Mouse (Mus musculus) kidney, embryonic 14.5 days (tissue): ENCODE results near the gene Fxyd3. TPM values are rescaled to one million over a fixed set of nuclear protein-coding genes. Genes with fewer than 3 reads are reported as not detected.
A peak's percentile ranks its signal among the peaks of the same experiment; 100 is the strongest.

Experiments
- ATAC-seq: fragments of 200-750 bp; cut with Nextera tagmentation; 2 replicates; pipeline ENCODE4 v1.8.0; 2017; ENCODE audit warnings: moderate number of reproducible peaks, mild to moderate bottlenecking, moderate TSS enrichment, moderate library complexity; ENCODE audit not compliant: low FRiP score, low TSS enrichment
- H3K27ac ChIP-seq: fragments of 300-500 bp; sonication (generic); 2 replicates; pipeline ENCODE4 v1.5.1; 2014; ENCODE audit warnings: low read depth, mild to moderate bottlenecking, low read length, moderate library complexity, mixed read lengths
- H3K27me3 ChIP-seq: fragments of 300-500 bp; sonication (generic); 2 replicates; pipeline ENCODE4 v1.6.1; 2014; ENCODE audit warnings: mild to moderate bottlenecking, low read length; ENCODE audit not compliant: control insufficient read depth, insufficient read depth
- H3K36me3 ChIP-seq: fragments of 300-500 bp; sonication (generic); 2 replicates; pipeline ENCODE4 v1.6.1; 2014; ENCODE audit warnings: low read length, mixed read lengths; ENCODE audit not compliant: control insufficient read depth, insufficient read depth
- H3K4me1 ChIP-seq: fragments of 300-500 bp; sonication (generic); 2 replicates; pipeline ENCODE4 v1.6.1; 2014; ENCODE audit warnings: low read length, mixed read lengths; ENCODE audit not compliant: control insufficient read depth, insufficient read depth
- H3K4me2 ChIP-seq: fragments of 300-500 bp; sonication (generic); replicated peaks from 2 replicates; pipeline ENCODE4 v1.6.1; 2014; ENCODE audit warnings: low read depth, mild to moderate bottlenecking, low read length
- H3K4me3 ChIP-seq: fragments of 300-500 bp; sonication (generic); 2 replicates; pipeline ENCODE4 v1.5.1; 2014; ENCODE audit warnings: mild to moderate bottlenecking, low read length
- H3K9ac ChIP-seq: fragments of 300-500 bp; sonication (generic); 2 replicates; pipeline ENCODE4 v1.6.1; 2014; ENCODE audit warnings: low read depth, mild to moderate bottlenecking, low read length, moderate library complexity
- H3K9me3 ChIP-seq: fragments of 300-500 bp; sonication (generic); 2 replicates; pipeline ENCODE4 v1.6.1; 2016; ENCODE audit warnings: low read length; ENCODE audit not compliant: control insufficient read depth
- WGBS: fragments of 180-500 bp; shearing (Covaris S2); extraction: QIAGEN DNeasy Blood & Tissue Kit; methylation state at CpG from one replicate; pipeline ENCODE4 v1.1.7; 2014; 5-methylcytosine and 5-hydroxymethylcytosine counted together
- polyA plus RNA-seq: library from polyadenylated mRNA; unstranded; fragments of >200 nt; fragmentation: Nextera tagmentation; extraction: Ambion mirVana; gene quantifications from 2 replicates; pipeline ENCODE4 v1.2.1, GENCODE M21; 2014

Fxyd3 gene
- polyA plus RNA-seq, 1 experiment from 2014 or later = 13.4 TPM

DNA sequence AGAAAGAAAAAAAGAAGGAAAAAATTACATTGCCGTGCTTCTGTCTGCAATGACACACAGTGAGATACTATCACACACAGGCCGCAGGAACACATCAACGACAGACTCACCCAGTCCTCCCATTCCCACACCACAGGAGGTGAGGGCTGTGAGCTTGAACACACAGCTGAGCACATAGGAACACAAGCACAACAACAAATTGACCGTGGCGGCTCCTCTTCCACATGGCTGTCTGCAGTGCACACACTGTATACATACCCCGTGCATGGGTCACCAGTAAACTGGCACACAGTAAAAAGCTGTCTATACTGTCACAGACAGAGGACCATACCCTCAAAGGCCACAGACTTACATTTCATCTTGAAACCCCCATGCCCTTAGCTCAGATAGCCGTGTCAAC, 20.1 kb downstream of the Fxyd3 start:
- Histone ChIP-seq H3K9ac (no peak overlapping the region), H3K9me3 (no peaks in the 10 kb centered on the region), H3K4me2 (no peak overlapping the region), H3K27ac (no peak overlapping the region), H3K27me3 (peaks cover 20% of the 10 kb centered on the region), H3K36me3 (no peaks in the 10 kb centered on the region), H3K4me1 (peaks cover 31% of the 10 kb centered on the region), H3K4me3 (no peak overlapping the region)
- 72% methylated on average over 7 of the region's 7 CpGs for WGBS
- no peak for ATAC-seq

DNA sequence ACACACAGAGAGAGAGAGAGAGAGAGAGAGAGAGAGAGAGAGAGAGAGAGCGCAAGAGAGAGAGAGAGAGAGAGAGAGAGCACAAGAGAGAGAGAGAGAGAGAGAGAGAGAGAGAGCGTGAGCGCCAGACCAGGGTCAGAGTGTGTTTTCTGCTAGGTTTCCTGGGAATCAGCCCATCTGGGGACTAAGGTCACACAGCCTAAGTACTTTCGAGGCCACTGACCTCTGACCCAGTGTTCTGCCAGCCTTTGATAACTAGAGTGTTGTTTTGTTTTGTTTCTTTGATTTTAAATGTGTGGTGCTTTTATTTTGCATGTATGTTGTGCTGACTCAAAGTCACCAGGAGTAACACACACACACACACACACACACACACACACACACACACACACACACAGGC, 20.6 kb downstream of the Fxyd3 start:
- Histone ChIP-seq H3K27ac (no peak overlapping the region), H3K36me3 (no peaks in the 10 kb centered on the region), H3K4me3 (no peak overlapping the region), H3K27me3 (peaks cover 26% of the 10 kb centered on the region), H3K9me3 (no peaks in the 10 kb centered on the region), H3K4me2 (no peak overlapping the region), H3K4me1 (peaks cover 36% of the 10 kb centered on the region), H3K9ac (no peak overlapping the region)
- WGBS = 30% methylated on average over 3 of the region's 4 CpGs
- ATAC-seq = no peak

GRCm38 (mm10) chr7:31055354-31055824, 21.1 kb downstream of the Fxyd3 start:
- Histone ChIP-seq H3K9me3 (no peaks in the 10 kb centered on the region), H3K4me3 (peak overlapping the region; percentile 18; the same call in 1 of the 2 replicates), H3K27me3 (peaks cover 31% of the 10 kb centered on the region), H3K4me1 (peaks cover 36% of the 10 kb centered on the region), H3K9ac (peak overlapping the region; percentile 44; the same call in 1 of the 2 replicates), H3K27ac (peak overlapping the region; percentile 38; the same call in 1 of the 2 replicates), H3K36me3 (no peaks in the 10 kb centered on the region), H3K4me2 (peak overlapping the region; percentile 31)
- WGBS = 5% methylated on average over 10 of the region's 10 CpGs
- peak; percentile 82 for ATAC-seq

- Histone ChIP-seq H3K36me3 (no peaks in the 10 kb centered on the region), H3K27ac (peak overlapping the region; percentile 38; the same call in 1 of the 2 replicates), H3K9ac (no peak overlapping the region; the same call in 1 of the 2 replicates), H3K4me1 (peaks cover 42% of the 10 kb centered on the region), H3K27me3 (peaks cover 37% of the 10 kb centered on the region), H3K4me2 (peak overlapping the region; percentile 31), H3K4me3 (peak overlapping the region; percentile 18; the same call in 1 of the 2 replicates), H3K9me3 (no peaks in the 10 kb centered on the region)
- no peak for ATAC-seq
- WGBS = 44% methylated on average over 11 of the region's 11 CpGs
These were observed 21.7 kb downstream of the Fxyd3 start for GRCm38 (mm10) chr7:31054661-31055320.

- Histone ChIP-seq H3K4me2 (no peak overlapping the region; the same call in 1 of the 2 replicates), H3K4me3 (no peak overlapping the region), H3K27me3 (peaks cover 44% of the 10 kb centered on the region), H3K36me3 (no peaks in the 10 kb centered on the region), H3K4me1 (peaks cover 46% of the 10 kb centered on the region), H3K9me3 (no peaks in the 10 kb centered on the region), H3K9ac (no peak overlapping the region), H3K27ac (no peak overlapping the region)
- ATAC-seq = no peak
- WGBS = 29% methylated on average over 10 of the region's 10 CpGs
These were observed 22.5 kb downstream of the Fxyd3 start for GRCm38 (mm10) chr7:31053882-31054447.

GRCm38 (mm10) chr7:31052636-31053434, 23.7 kb downstream of the Fxyd3 start:
- ATAC-seq = peak; percentile 47
- H3K4me3 ChIP-seq = peak overlapping the region; percentile 26
- H3K4me2 ChIP-seq = peak overlapping the region; percentile 40
- peaks cover 44% of the 10 kb centered on the region for H3K27me3 ChIP-seq
- H3K36me3 ChIP-seq = no peaks in the 10 kb centered on the region
- 2% methylated on average over 34 of the region's 34 CpGs for WGBS
- peaks cover 46% of the 10 kb centered on the region for H3K4me1 ChIP-seq
- H3K9me3 ChIP-seq = no peaks in the 10 kb centered on the region
- H3K9ac ChIP-seq = peak overlapping the region; percentile 28; the same call in 1 of the 2 replicates
- H3K27ac ChIP-seq = no peak overlapping the region

DNA sequence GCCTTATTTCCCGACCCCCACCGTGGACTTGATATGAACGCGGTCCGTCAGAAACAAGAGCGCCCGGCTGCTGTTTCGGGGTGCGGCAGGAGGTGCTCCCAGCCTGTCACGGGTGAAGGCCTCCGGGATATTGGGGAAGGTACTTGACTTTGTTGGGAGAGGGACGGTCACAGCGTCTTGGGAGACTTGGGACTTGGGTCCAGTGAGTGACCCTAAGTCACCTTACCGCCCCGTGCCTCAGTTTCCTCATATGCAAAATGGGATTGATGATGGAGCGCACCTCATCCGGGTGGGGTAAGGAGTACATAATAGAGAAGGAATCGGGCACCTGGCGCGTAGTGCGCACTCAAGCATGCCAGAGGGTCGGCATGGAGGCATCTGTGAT, 24.3 kb downstream of the Fxyd3 start:
- H3K27me3 ChIP-seq = peaks cover 44% of the 10 kb centered on the region
- H3K9me3 ChIP-seq = no peaks in the 10 kb centered on the region
- no peaks in the 10 kb centered on the region for H3K36me3 ChIP-seq
- peaks cover 46% of the 10 kb centered on the region for H3K4me1 ChIP-seq
- peak overlapping the region; percentile 40 for H3K4me2 ChIP-seq
- H3K27ac ChIP-seq = no peak overlapping the region
- H3K9ac ChIP-seq = peak overlapping the region; percentile 28; the same call in 1 of the 2 replicates
- WGBS = 3% methylated on average over 22 of the region's 22 CpGs
- no peak for ATAC-seq
- H3K4me3 ChIP-seq = peak overlapping the region; percentile 26

DNA sequence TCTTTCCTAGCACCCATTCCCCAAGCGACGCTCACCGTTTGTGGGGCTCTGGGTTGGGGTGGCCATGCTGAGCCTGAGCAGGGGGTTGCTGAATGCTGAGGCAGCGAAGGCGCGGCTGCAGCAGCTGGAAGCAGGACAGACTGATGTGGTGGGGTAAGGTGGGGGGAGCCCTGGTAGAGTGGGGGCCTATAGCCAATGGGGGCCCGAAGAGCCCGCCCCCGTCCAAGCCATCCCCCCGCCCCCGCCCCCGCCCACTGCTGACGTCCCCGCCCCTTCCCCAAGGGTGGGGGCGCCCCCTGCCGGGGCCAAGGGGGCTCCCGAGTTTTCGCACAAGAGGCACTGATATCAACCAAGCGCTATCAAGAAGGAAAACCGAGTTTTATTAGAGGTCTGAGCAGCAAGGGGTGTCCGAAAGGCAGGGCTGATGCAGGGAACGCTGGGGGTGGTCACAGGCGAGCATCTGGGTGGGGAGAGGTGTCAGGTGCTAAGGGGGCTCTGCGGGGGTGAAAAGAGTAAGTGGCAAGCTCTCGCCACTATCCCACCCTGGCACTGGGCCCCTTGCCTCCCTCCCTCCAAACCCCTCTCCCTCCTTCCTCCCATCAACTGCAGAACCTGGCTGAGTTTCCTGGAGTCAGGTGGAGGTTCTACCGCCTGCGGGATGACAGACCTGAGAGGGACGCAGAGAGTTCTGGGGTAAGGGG, 25.0 kb downstream of the Fxyd3 start, which contains the start of gene Fxyd7:
Gene Fxyd7, minus strand, starts transcription at position 147 of the 701 bp plus-strand sequence.
- Histone ChIP-seq H3K9me3 (no peaks in the 10 kb centered on the region), H3K4me3 (peak within 1 kb of the TSS; percentile 26), H3K27ac (no peak within 1 kb of the TSS), H3K4me1 (peaks cover 45% of the 10 kb centered on the region), H3K27me3 (peaks cover 44% of the 10 kb centered on the region), H3K9ac (0 out of 2 replicates have a peak within 1 kb of the TSS, but pooled peaks have one; percentile 28), H3K36me3 (no peaks in the 10 kb centered on the region), H3K4me2 (peak within 1 kb of the TSS; percentile 40)
- WGBS = 2% methylated on average over 25 of the region's 28 CpGs
- no peak for ATAC-seq
